Mouse (Mus musculus) neural tube, embryonic 11.5 days (tissue): ENCODE results near the gene Inmt. TPM values are rescaled to one million over a fixed set of nuclear protein-coding genes. Genes with fewer than 3 reads are reported as not detected.

Experiments used
- ATAC-seq: fragments of 200-750 bp; cut with Nextera tagmentation; 2 replicates; pipeline ENCODE4 v1.8.0; 2017; ENCODE audit warnings: moderate number of reproducible peaks, mild to moderate bottlenecking, moderate TSS enrichment, moderate library complexity; ENCODE audit not compliant: insufficient read depth, low FRiP score, low TSS enrichment
- DNase-seq: peaks from one replicate; pipeline ENCODE4 v3.0.0-alpha.2; 2015; ENCODE audit warnings: low spot score
- H3K27ac ChIP-seq: fragments of 300-500 bp; sonication (generic); 2 replicates; pipeline ENCODE4 v1.5.1; 2014; ENCODE audit warnings: low read depth, mild to moderate bottlenecking, low read length
- H3K27me3 ChIP-seq: fragments of 300-500 bp; sonication (generic); 2 replicates; pipeline ENCODE4 v1.6.1; 2014; ENCODE audit warnings: mild to moderate bottlenecking, low read length, mixed read lengths; ENCODE audit not compliant: control insufficient read depth, insufficient read depth
- H3K36me3 ChIP-seq: fragments of 300-500 bp; sonication (generic); 2 replicates; pipeline ENCODE4 v1.6.1; 2014; ENCODE audit warnings: mild to moderate bottlenecking, low read length, moderate library complexity, mixed read lengths; ENCODE audit not compliant: control insufficient read depth, insufficient read depth
- H3K4me1 ChIP-seq: fragments of 300-500 bp; sonication (generic); 2 replicates; pipeline ENCODE4 v1.6.1; 2014; ENCODE audit warnings: low read length, mixed read lengths; ENCODE audit not compliant: control insufficient read depth, insufficient read depth
- H3K4me2 ChIP-seq: fragments of 300-500 bp; sonication (generic); 2 replicates; pipeline ENCODE4 v1.6.1; 2014; ENCODE audit warnings: low read depth, mild to moderate bottlenecking, moderate library complexity
- H3K4me3 ChIP-seq: fragments of 300-500 bp; sonication (generic); 2 replicates; pipeline ENCODE4 v1.5.1; 2014; ENCODE audit warnings: low read depth, low read length
- H3K9ac ChIP-seq: fragments of 300-500 bp; sonication (generic); 2 replicates; pipeline ENCODE4 v1.6.1; 2014; ENCODE audit warnings: mild to moderate bottlenecking, low read length
- H3K9me3 ChIP-seq: fragments of 300-500 bp; sonication (generic); 2 replicates; pipeline ENCODE4 v1.6.1; 2016; ENCODE audit warnings: low read length; ENCODE audit not compliant: control insufficient read depth
- WGBS: fragments of 180-500 bp; shearing (Covaris S2); extraction: QIAGEN DNeasy Blood & Tissue Kit; methylation state at CpG from one replicate; pipeline ENCODE4 v1.1.7; 2014; 5-methylcytosine and 5-hydroxymethylcytosine counted together
- polyA plus RNA-seq: library from polyadenylated mRNA; unstranded; fragments of >200 nt; fragmentation: Nextera tagmentation; extraction: Ambion mirVana; gene quantifications from 2 replicates; pipeline ENCODE4 v1.2.1, GENCODE M21; 2014

The Inmt gene
- polyA plus RNA-seq, 1 experiment from 2014 or later: not detected

DNA sequence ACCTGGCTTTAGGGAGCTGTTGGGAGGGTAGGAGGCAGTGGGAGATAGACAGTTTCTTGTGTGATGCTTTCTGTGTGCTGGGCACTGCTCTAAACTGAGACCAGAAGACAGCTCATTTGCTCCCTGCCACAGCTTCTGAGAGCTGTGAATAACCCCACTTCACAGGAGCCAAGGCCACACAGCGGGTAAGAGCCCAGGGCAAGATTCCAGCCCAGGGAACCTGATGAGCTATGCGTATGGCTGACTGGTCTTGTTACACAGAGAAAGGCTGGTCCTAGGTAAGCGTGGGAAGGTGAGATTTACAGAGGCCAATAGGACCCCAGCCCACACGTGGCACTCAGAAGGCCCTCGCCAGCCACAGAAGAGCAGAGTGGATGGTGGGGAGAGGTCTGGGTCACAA lies 48.3 kb downstream of the Inmt start:
- H3K9ac ChIP-seq: no peak overlapping the region
- ATAC-seq: no peak
- 87% methylated on average over 5 of the region's 5 CpGs for WGBS
- no peaks in the 10 kb centered on the region for H3K4me1 ChIP-seq
- H3K27ac ChIP-seq: no peak overlapping the region
- no peak overlapping the region for H3K4me3 ChIP-seq
- no peak for DNase-seq
- no peaks in the 10 kb centered on the region for H3K36me3 ChIP-seq
- no peak overlapping the region for H3K4me2 ChIP-seq
- H3K9me3 ChIP-seq: no peaks in the 10 kb centered on the region
- H3K27me3 ChIP-seq: no peaks in the 10 kb centered on the region

DNA sequence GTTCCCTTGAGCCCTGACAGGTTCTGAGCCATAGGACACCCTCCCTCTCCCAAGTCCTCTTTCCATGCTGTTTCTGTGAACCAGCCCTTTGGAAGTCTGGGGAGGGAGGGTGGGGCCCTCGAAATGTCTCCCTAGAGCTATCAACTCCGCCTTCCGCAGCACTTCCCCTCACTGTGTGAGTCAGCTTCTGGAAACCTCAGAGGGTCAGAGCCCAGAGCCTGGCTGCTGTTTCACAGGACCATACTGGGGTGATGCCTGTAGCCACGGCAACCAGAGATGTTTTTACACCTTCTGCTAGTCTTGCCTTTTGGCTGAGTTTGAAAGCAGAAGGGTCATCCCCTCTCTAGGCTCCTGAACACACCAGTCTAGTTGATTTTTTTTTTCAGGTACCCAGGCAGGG lies 51.8 kb downstream of the Inmt start:
- 42% methylated on average over 4 of the region's 4 CpGs for whole genome bisulfite sequencing
- H3K9me3 ChIP-seq: no peaks in the 10 kb centered on the region
- ATAC-seq: no peak
- H3K4me1 ChIP-seq: no peaks in the 10 kb centered on the region
- H3K36me3 ChIP-seq: no peaks in the 10 kb centered on the region
- H3K4me3 ChIP-seq: no peak overlapping the region
- peaks cover 12% of the 10 kb centered on the region for H3K27me3 ChIP-seq
- no peak overlapping the region for H3K4me2 ChIP-seq
- no peak for DNase-seq
- H3K27ac ChIP-seq: no peak overlapping the region
- no peak overlapping the region for H3K9ac ChIP-seq

Other genes starting within 250 kb of the Inmt start
- 2.3 and 3.0 TPM in 2 replicates for gene Nod1, start 202.4 kb downstream of the Inmt start, polyA plus RNA-seq
- 13.2 and 15.4 TPM in 2 replicates for gene Ggct, start 182.1 kb downstream of the Inmt start, polyA plus RNA-seq
- 216 and 234 TPM in 2 replicates for gene Gars, start 137.0 kb downstream of the Inmt start, polyA plus RNA-seq
- 0.29 and 0.69 TPM in 2 replicates for gene Crhr2, start 42.0 kb downstream of the Inmt start, polyA plus RNA-seq
- 13.7 and 14.4 TPM in 2 replicates for gene Mindy4, start 28.3 kb upstream of the Inmt start, polyA plus RNA-seq
- 0.08 TPM in 1 of 2 replicates, not detected in the other for gene Aqp1, start 161.4 kb upstream of the Inmt start, polyA plus RNA-seq
- gene Ghrhr, start 201.3 kb upstream of the Inmt start, polyA plus RNA-seq: not detected in 2 replicates